Mouse (Mus musculus) common myeloid progenitor, adult 5-6 weeks (primary cell): ENCODE measurements around the gene Mbd6. TPM values are rescaled to one million over a fixed set of nuclear protein-coding genes. Genes with fewer than 3 reads are reported as not detected.

ENCODE experiments used
- ATAC-seq: replicated peaks from 2 replicates; pipeline ENCODE4 v1.8.0; 2016; ENCODE audit warnings: low read depth, mild to moderate bottlenecking, moderate TSS enrichment, inconsistent platforms; ENCODE audit not compliant: poor library complexity, severe bottlenecking
- total RNA-seq: library from RNA; stranded (forward); fragments of 200-1000, 187-1606 nt; gene quantifications from 2 replicates; pipeline ENCODE4 v1.2.3, GENCODE M21; 2017

The Mbd6 gene
- total RNA-seq, 1 experiment from 2014 or later = 8.7 TPM

- peak; percentile 68 for ATAC-seq
Observed at GRCm38 (mm10) chr10:127290307-127290929, 1.6 kb upstream of the Mbd6 start.

DNA sequence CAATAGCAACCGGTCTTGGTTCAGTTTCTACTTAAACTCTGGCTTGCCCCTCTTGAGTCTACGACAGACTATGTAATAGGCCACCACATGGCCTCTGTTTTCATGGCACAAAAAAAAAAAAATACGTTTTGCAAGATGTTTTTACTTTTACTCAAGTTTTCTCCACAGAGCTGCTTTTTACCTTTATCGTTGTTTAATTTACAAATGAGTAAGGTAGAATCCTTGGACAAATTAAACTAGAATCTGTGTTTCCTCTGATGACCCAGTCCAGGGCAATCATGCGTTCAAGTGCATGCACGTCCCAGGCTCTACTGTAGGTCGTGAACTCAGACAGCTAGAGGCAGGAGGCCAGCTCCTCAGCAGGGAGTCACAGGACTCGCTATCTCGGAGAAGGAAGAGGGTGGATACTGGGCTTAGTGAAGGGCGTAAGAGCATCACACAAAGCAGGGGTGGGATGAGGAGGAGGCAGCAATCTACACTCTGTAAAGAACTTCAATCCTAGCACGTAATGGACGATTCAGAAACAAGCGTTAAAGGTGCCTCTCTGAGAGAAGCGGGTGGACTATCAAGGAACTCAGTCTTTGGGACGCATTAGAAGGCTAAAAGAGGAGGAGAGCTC is 864 bp upstream of the Mbd6 start:
- ATAC-seq = peak; percentile 4; the same call in 1 of the 2 replicates

GRCm38 (mm10) chr10:127288328-127288799 is 454 bp downstream of the Mbd6 start:
- no peak for ATAC-seq

GRCm38 (mm10) chr10:127287936-127288293 is 903 bp downstream of the Mbd6 start:
- ATAC-seq = no peak

DNA sequence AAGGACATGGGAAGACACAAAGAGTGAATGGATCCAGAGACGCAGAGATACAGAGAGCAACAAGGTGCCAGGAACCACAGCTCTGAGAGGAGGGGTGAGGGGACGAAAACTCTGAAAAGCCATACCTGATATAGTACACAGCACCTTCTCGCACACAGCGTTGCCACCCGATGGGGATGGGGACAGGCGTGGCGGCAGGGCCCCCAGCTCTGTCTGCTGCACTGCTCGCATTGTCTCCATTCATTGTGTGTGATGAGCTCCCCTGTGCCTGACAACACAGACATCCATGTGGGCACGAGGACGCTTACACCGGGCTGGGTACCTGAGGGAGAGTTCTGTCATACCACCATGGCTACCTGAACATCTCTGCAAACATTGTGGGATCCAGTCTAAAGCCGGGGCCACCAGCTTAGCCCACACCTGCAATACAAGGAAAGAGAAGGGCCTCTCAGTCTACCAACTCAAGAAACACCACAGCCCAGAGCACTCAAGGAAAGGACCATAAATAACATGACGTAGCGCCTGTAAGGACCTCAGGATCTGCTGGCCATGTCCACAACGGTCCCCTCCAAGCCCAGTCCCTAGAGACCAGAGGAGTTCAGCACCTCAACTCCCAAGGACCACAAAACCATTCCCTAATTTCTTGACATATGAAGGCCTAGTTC is 1.4 kb downstream of the Mbd6 start:
- ATAC-seq = no peak

GRCm38 (mm10) chr10:127286730-127287129 is 2.1 kb downstream of the Mbd6 start:
- ATAC-seq = no peak

- ATAC-seq = no peak
Observed at GRCm38 (mm10) chr10:127286194-127286593, 2.6 kb downstream of the Mbd6 start.

- no peak for ATAC-seq
Observed at GRCm38 (mm10) chr10:127285644-127286043, 3.2 kb downstream of the Mbd6 start.

DNA sequence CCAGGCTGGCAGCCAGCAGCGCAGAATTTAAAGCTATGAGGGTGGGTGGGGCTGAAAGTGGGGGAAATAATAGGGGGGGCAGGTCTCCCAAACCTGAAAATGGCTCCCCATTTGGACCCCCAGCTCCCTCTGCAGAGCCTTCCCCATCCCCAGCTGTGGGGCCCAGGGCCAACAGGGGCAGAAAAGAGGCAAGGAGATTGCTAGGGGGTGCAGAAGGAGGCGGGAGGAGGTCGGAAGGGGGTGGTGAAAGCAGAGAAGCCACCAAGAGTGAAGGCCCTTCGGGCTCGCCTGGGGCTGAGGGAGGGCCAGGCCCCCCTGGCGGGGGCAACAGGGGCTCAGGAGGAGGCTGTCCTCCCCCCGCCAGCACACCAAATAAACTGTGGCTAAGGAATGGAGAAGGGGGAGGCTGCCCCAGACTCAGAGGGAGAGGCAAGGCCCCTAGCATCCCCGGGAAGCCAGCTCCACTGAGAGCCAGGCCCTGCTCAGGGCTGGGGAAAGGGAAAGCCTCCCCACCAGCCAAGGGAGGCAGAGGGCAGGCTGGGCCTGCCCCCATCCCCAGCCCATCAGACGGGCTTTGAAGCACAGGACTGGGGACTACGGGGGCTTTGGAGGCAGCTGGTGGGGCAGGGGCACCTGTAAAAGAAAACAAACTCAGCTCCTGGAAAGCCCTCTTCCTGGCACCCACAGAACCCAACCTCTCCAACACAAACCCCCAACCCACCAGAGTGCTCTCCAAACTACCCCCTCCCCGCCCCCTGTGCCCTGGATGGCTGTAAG is 3.9 kb downstream of the Mbd6 start:
- ATAC-seq = no peak

- ATAC-seq = no peak
Observed at GRCm38 (mm10) chr10:127284105-127284622, 4.7 kb downstream of the Mbd6 start.

DNA sequence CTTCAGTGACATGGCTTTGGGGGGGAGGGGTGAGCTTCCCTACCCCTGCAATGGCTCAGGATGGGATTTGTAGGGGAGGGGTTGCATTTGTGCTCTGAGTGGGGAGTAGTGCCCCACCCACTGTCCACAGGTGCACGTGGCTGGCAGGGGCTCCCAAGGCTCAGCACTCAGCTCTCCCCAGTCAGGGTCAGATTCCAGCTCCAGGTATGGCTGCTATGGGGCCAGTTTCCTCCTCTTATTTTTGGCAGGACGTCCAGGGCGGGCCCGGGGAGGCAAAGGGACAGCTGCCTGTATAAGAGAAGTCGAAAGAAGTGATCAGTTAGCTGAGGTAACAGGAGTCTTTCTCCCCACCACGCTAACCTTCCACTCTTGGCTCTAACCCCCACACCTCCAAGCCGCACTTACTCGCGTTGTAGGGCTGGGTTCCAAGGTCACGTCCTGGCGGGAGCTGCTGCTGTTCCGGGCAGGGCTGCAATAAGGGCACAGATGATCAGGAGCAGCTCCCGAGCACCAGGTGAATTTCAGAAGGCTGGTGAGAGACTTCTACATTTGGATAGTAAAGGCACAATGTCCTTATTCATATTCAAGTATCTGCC is 6.1 kb downstream of the Mbd6 start:
- no peak for ATAC-seq

DNA sequence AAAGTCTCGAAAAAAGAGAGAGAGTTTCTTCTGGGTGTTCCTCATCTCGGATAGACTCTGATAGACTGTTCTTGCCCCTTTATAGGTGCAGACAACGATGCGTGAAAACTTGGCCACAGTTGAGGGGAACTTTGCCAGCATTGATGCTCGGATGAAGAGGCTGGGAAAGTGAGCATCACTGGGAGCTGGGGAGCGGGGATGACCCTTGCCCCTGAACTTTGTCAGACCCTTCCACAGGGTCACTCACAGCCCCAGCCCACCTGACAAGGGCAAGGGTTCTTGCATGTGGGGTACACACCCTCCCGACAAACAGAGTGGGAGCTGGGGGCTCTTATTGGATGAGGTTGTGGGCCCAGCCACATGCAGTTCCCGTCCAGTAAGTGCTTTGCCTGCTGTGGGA is 7.5 kb downstream of the Mbd6 start:
- ATAC-seq = no peak

DNA sequence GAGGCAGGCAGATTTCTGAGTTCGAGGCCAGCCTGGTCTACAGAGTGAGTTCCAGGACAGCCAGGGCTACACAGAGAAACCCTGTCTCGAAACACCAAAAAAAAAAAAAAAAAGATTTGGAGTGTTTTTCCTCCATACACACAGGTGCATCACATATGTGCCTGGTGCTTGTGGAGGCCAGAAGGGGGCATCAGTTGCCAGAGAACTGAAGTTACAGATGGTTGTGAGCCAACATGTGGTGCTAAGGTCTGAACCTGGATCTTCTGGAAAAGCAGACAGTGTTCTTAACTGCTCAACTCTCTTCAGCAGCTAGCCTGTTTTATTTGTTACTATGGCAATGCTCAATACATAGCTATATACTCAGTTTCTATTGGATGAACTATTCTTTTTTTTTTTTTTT is 9.1 kb downstream of the Mbd6 start:
- ATAC-seq = no peak

DNA sequence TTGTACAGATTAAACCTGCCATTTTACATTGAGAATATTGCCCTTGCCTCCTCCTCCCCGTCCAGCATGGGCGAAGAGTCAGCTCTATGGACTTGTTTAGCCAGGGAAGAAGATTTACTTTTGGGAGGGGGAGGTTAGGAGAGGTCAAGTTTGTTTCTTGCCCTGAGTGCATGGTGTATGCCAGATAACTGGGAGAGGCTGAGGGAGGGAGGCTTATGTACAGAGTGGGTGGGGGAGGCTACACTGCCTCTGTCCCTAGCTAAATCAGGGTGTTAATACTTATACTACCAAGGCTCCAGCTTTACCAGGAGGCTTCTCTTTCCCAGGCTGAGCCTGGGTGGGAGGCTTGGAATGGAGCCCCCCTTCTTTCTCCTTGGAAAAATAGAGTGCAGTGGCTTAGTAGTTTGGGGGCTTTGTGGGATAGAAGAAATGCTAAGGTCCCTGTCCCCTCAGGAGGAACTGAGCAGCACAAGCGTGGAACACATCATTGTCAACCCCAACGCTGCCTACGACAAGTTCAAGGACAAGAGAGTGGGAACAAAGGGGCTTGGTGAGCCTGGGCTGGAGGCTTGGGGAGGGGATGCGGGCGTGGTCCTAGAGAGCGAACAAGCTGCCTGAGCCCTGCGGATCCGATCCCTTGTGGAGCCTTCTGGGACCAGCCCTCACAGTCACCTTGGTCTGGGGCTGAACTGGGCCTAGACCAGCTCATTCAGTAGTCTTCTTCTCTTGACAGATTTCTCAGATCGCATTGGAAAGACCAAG is 14.4 kb downstream of the Mbd6 start:
- ATAC-seq = no peak

DNA sequence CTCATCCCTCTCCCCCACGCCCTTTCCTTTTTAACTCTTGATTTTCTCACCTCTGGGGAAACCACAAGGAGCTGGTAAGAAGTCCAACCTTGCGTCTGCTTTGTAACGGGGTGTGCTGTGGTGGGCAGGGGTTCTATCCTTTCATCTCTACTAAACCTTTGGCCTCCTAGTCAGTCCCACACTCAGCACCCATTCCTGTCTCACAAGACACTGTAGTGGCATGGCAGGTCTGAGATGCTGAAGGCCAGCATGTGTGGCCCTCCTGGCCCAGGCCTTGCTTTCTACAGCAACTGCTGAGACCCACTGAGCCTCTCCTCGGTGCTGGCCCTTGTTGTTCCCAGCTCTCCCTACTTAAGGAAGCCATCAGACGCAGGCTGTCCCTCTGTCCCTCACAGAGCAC is 16.4 kb downstream of the Mbd6 start:
- ATAC-seq = no peak

DNA sequence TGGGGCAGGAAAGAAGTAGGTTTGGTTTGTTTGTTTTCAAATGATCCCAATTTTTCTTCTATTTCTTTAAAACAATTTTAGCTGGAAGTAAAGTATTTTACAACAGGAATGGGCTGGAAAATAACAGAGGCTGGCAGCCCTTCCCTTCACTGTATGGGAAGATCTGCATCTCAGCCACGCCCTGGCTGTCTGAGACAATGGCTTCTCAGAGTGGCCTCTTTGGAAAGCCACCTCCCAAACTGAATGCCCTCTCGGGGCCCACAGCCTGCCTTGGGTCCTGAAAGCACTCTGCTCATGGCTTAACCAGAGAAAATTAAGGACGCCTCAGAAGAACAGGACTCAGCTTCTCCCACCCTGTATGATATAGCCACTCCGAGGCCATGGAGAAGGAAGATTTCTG is 18.9 kb downstream of the Mbd6 start:
- no peak for ATAC-seq

GRCm38 (mm10) chr10:127269036-127269435 is 19.8 kb downstream of the Mbd6 start:
- no peak for ATAC-seq

DNA sequence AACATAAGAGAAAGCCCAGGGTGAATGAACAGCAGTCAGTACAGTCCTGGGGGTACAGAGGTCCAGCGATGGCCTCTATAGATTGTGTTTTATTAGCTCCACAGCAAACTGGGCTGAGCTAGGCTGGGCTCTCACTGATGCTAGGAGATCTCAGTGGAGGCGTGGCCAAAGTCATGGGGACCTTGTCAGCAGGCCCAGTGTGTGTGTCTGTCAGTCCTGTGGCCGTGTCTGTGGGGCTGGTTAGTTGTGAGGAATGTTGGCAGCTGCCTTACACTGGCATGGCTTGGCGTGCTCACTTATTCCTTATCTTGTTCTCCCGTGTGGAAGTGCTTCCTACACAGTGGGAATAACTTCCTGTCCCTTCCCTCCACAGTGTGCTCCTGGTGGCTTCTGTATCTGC is 20.4 kb downstream of the Mbd6 start:
- no peak for ATAC-seq

DNA sequence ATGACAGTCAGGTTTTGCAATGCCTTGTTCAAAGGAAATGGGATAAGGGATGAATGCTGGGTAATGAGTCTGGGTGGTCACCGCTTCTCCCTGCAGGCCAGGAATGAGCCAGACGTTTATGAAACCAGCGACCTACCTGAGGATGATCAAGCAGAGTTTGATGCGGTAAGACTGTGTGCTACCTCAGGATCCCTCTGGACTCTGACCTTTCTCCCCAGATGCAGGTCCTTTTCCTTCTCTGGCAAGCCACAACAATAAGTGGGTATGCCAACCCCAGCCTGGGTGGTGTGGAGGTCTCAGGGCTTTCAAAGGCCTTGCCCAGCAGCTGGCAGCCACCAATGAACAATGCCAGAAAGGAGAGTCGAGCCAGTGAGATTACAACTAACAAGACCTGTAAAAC is 21.5 kb downstream of the Mbd6 start:
- no peak for ATAC-seq
